Mouse (Mus musculus) kidney, adult 2 months (tissue): ENCODE results near the gene Myo1a. TPM values are rescaled to one million over a fixed set of nuclear protein-coding genes. Genes with fewer than 3 reads are reported as not detected.
"Not testable (repeated sequence)": the region's sequence is repeated elsewhere in the genome, so short reads cannot be mapped to it uniquely, and the experiment has no call there.

Experiments used
- DNase-seq: peaks from one replicate; pipeline ENCODE4 v3.0.0; 2021
- H3K27ac ChIP-seq: fragments of 200-500 bp; 2 replicates; pipeline ENCODE4 v1.5.1; 2012; ENCODE audit warnings: low read depth, low read length, control low read depth, inconsistent platforms; ENCODE audit not compliant: insufficient read depth
- H3K27me3 ChIP-seq: fragments of 200-500 bp; replicated peaks from 2 replicates; pipeline ENCODE4 v1.6.1; 2012; ENCODE audit warnings: mild to moderate bottlenecking, moderate library complexity, low read length, inconsistent platforms; ENCODE audit not compliant: control insufficient read depth, insufficient read depth
- H3K36me3 ChIP-seq: fragments of 200-500 bp; 2 replicates; pipeline ENCODE4 v1.6.1; 2012; ENCODE audit warnings: mild to moderate bottlenecking, moderate library complexity, low read length, inconsistent platforms; ENCODE audit not compliant: control insufficient read depth, insufficient read depth
- H3K4me1 ChIP-seq: fragments of 200-500 bp; 2 replicates; pipeline ENCODE4 v1.6.1; 2011; ENCODE audit warnings: low read length; ENCODE audit not compliant: control insufficient read depth, insufficient read depth
- H3K4me3 ChIP-seq: fragments of 200-500 bp; 2 replicates; pipeline ENCODE4 v1.5.1; 2011; ENCODE audit warnings: mild to moderate bottlenecking, low read depth, low read length, control low read depth; ENCODE audit not compliant: insufficient read depth
- CTCF ChIP-seq: fragments of 200-500 bp; conservative IDR thresholded peaks from 2 replicates; pipeline ENCODE4 v1.5.1; 2011; ENCODE audit warnings: low read depth, mild to moderate bottlenecking, control low read depth, low read length, moderate library complexity, mixed read lengths; ENCODE audit not compliant: insufficient read depth, insufficient read length
- POLR2A ChIP-seq: fragments of 200-500 bp; IDR thresholded peaks from one replicate; pipeline ENCODE4 v1.6.1; 2011; ENCODE audit warnings: low read depth, low read length, control low read depth
- WGBS: fragments of 180-500 bp; shearing (Covaris S2); methylation state at CpG from one replicate; pipeline ENCODE4 v1.1.7; 2018; 5-methylcytosine and 5-hydroxymethylcytosine counted together
- polyA plus RNA-seq: library from polyadenylated mRNA; depleted of rRNA; stranded (reverse); fragments of >200 nt; gene quantifications from 2 replicates; pipeline ENCODE4 v1.2.3, GENCODE M21; 2012; rRNA removed

Myo1a gene
- polyA plus RNA-seq = 0.06 and 0.18 TPM in 2 replicates

DNA sequence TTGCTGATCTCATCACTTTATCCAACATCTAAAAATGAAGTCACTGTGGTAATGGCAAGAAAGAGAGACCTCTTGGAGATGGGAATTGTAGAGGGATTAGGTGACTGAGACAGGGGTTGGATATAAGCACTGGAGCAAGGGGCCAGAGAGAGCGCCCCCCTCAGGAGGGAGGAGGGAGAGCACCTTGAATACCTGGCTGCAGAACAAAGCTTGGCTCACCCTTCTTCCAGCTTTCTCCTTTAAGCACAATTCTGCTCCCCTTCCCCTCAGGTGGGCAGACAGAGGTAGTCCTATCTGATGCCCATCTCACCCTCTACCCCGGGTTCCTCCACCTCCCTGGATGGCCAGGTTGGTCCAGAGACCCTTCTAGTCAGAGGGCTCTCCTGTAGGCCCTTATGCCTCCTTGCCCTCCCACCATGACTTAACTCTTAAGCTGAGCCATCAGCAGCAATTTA, at the start of gene Myo1a:
Myo1a (plus strand) TSS at position 405 of the 455 bp plus-strand sequence.
- no peak for DNase-seq
- no peak within 1 kb of the TSS for H3K27ac ChIP-seq
- TF ChIP-seq CTCF (no peak), POLR2A (no peak)
- H3K27me3 ChIP-seq = no peaks in the 10 kb centered on the region
- no peaks in the 10 kb centered on the region for H3K4me1 ChIP-seq
- H3K4me3 ChIP-seq = no peak within 1 kb of the TSS
- H3K36me3 ChIP-seq = no peaks in the 10 kb centered on the region
- 60% methylated on average over 2 of the region's 2 CpGs for WGBS

DNA sequence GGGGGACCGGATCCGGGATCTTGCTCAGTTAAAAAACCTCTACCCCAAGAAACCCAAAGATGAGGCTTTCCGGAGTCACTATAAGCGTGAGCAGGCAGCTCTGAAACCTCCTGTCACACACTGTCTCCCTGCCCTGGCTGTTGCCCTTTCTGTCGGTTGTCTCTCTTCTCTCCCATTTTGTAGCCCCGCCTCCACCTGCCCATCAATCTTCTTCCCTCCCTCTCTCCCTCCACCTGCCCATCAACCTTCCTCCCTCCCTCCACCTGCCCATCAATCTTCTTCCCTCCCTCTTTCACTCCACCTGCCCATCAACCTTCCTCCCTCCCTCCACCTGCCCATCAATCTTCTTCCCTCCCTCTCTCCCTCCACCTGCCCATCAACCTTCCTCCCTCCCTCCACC, 47.4 kb upstream of the Myo1a start:
- WGBS = 76% methylated on average over 6 of the region's 6 CpGs
- not testable (repeated sequence) for H3K36me3 ChIP-seq, H3K4me3 ChIP-seq

DNA sequence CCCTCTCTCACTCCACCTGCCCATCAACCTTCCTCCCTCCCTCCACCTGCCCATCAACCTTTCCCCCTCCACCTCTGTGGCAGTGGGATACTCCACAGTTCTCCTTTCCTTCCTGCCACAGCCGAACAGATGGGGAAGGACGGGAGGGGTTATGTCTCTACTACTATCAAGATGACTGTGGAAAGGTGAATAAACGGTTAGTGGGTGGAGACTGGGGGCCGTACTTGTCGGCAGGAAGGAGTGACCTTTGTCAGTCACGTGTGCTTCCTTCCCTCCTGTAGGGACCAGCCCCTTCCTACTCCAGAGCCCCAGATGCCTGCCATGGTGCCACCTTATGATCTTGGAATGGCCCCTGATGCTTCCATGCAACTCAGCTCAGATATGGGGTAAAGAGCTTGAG, 46.9 kb upstream of the Myo1a start:
- WGBS = 27% methylated on average over 6 of the region's 6 CpGs
- H3K36me3 ChIP-seq = peaks cover 3% of the 10 kb centered on the region; the same call in 1 of the 2 replicates
- H3K27me3 ChIP-seq = no peaks in the 10 kb centered on the region
- H3K27ac ChIP-seq = no peak overlapping the region
- DNase-seq = peak; percentile 53
- H3K4me3 ChIP-seq = no peak overlapping the region
- peaks cover 20% of the 10 kb centered on the region for H3K4me1 ChIP-seq
- no peak for TF ChIP-seq CTCF
- no peak for TF ChIP-seq POLR2A

More for the DNA sequence above, 47.4 kb upstream of the Myo1a start:
- not testable (repeated sequence) for H3K27ac ChIP-seq, DNase-seq, H3K27me3 ChIP-seq
- H3K4me1 ChIP-seq = peaks cover 15% of the 10 kb centered on the region

DNA sequence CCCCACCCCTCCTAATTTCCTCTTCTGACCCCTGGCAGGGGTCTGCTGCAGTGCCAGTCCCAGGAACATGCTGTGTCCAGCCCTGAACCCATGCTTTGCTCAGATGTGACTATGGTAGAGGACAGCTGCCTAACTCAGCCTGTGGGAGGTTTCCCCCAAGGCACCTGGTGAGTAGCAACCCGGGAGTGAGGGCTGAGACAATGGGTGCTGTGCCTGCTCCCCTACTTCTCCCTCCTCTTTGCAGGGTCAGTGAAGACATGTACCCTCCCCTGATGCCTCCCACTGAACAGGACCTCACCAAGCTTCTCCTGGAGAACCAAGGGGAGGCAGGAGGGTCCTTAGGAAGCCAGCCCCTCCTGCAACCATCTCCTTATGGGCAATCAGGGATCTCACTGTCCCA, 45.4 kb upstream of the Myo1a start:
- 32% methylated on average over 1 of the region's 1 CpGs for WGBS
- Histone ChIP-seq H3K27me3 (no peaks in the 10 kb centered on the region), H3K36me3 (peaks cover 3% of the 10 kb centered on the region; the same call in 1 of the 2 replicates), H3K27ac (no peak overlapping the region), H3K4me1 (peaks cover 20% of the 10 kb centered on the region), H3K4me3 (no peak overlapping the region)
- DNase-seq = no peak
- TF ChIP-seq CTCF (no peak), POLR2A (no peak)

DNA sequence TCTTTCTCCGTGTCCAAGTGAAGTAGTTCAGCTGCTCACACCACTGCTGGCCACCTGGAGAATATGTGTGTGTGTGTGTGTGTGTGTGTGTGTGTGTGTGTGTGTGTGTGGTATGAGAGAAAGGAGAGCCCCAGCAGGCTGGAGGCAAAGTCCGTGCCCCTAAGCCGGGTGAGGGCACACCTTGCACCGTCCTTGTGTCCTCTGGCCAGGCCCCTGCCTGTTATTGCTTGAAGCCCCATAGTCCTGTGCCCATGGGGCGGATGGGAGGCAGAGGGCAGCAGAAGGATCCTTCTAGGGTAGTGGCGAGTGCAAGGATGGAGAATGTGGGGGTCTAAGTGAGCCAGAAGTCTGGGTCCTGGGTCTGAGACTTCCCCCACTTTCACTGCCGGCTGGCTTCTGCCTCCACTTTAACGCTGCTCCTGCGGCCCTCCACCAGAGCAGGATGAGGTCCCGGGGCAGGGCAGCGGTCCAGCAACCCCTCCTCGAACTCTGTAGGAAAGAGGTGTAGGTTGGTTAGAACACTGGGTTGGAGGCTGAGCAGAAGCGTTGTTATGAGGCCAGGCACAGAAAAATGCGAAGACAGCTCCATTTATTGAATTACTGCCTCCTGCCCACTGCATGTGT, 43.6 kb upstream of the Myo1a start:
- peak overlapping the region; percentile 78 for H3K27ac ChIP-seq
- no peaks in the 10 kb centered on the region for H3K36me3 ChIP-seq
- WGBS = 18% methylated on average over 14 of the region's 14 CpGs
- no peaks in the 10 kb centered on the region for H3K27me3 ChIP-seq
- DNase-seq = peak; percentile 72
- H3K4me1 ChIP-seq = peaks cover 27% of the 10 kb centered on the region
- no peak for TF ChIP-seq CTCF
- peak overlapping the region; percentile 19 for H3K4me3 ChIP-seq

DNA sequence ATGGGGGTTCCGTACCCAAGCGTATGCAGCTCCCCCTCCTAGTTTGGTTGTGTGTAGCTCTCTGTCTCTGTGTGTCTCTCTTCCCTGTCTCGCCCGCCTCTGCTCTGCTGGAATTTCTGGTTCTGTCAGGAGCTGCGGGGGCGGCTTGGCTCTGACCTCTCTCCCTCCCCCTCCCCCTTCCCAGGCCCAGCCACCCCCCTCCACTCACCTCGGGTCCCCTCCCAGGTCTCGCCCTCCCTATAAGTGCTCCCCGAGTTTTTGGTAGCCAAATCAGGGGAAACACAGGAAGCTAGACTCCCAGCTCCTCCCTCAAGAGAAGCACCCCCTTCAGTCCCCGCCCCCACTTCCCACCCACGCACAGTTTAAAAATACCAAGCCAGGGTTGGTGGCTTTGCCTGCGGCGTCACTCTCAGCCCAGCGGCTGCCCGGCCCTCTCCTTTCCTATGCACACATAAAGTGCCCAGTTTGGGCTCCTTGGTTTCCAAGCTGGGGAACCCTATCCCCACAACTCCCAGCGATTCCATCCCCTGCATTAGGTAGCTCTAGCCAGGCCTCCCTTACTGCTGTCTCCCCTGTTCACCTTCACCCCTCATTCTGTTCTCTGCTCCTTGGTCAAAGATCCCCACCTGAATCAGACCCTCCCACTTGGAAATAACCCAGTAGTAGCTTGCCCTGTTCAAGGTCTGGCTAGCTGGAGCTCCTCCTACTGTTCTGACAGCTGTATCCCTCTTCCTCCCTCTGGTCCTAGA, 42.9 kb upstream of the Myo1a start:
- peaks cover 27% of the 10 kb centered on the region for H3K4me1 ChIP-seq
- peak; percentile 93 for DNase-seq
- WGBS = 4% methylated on average over 16 of the region's 16 CpGs

DNA sequence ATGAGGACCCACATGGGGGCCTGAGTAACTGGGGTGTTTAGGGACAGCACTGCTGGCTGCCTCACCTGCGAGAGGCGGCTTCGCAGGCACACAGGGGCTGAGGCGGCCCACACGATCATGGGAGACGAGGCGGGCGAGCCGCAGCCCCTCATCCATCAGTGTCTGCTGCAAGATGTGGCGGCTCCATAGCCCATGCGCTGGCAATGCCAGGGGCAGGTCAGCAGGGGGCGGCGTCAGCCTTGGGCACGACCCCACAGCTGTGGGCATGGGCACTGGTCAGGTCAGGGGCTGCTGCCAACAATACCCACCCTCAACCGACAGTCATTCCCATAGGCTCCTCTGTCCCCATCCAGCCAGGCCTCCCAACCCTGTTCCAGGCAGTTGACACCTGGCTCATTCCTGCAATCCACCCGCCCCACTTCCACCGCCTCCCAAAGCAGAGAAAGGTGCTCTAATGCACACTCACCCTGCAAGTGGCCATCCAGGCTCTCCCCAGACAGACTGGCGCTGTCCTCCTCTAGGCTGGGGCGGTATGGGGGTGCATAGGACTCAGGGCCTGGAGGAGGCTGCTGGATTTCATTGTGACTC, 42.2 kb upstream of the Myo1a start:
- no peak overlapping the region for H3K4me3 ChIP-seq
- 36% methylated on average over 19 of the region's 19 CpGs for WGBS

More for the DNA sequence above, 42.9 kb upstream of the Myo1a start:
- 0 out of 2 replicates have a peak, but pooled peaks have one; percentile 13 for TF ChIP-seq CTCF
- no peak for TF ChIP-seq POLR2A
- Histone ChIP-seq H3K36me3 (no peaks in the 10 kb centered on the region), H3K27ac (peak overlapping the region; percentile 78), H3K4me3 (peak overlapping the region; percentile 19), H3K27me3 (no peaks in the 10 kb centered on the region)

More for the DNA sequence above, 42.2 kb upstream of the Myo1a start:
- peak overlapping the region; percentile 26 for H3K27ac ChIP-seq
- H3K36me3 ChIP-seq = no peaks in the 10 kb centered on the region
- peak; percentile 45 for DNase-seq
- TF ChIP-seq CTCF = no peak
- no peak for TF ChIP-seq POLR2A
- H3K4me1 ChIP-seq = peaks cover 27% of the 10 kb centered on the region
- H3K27me3 ChIP-seq = no peaks in the 10 kb centered on the region
